Mouse (Mus musculus): Measurements from ENCODE around the gene Gm21083. TPM values are rescaled to one million over a fixed set of nuclear protein-coding genes. Genes with fewer than 3 reads are reported as not detected.
"Not testable (repeated sequence)": the region's sequence is repeated elsewhere in the genome, so short reads cannot be mapped to it uniquely, and the experiment has no call there.

Gm21083 gene
- total and polyA plus RNA-seq, 2 experiments = not detected

DNA sequence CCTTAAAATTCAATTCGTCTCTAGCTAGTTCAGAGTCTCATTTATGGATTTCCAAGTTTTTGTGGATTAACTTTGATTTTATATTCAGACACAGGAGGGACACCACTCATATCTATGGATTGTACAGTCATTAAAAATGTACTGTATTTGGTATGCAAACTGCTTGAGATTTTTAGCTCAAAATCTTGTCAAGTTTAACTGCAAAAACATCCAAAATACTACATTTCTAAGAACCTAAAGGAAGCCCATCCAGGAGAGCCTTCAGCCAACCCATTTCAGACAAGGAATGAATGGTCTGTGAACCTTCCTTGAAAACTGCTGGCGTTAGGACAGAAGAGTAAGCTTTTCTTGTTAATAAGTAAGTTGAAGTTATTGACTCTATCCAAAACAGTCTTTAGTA is 25.9 kb downstream of the Gm21083 start:
- not testable (repeated sequence) for H3K27ac ChIP-seq (replicated peaks; ENCODE audit: insufficient read depth, low read depth, low read length); H3K36me3 ChIP-seq (ENCODE audit: control insufficient read depth, insufficient read depth, low read length); H3K79me2 ChIP-seq (ENCODE audit: control insufficient read depth, insufficient read depth, low read length); H3K4me3 ChIP-seq (ENCODE audit: insufficient read depth, low read depth, low read length); H3K27me3 ChIP-seq (ENCODE audit: control insufficient read depth, insufficient read depth, low read length); H3K4me1 ChIP-seq (ENCODE audit: control insufficient read depth, insufficient read depth, low read length); H3K9ac ChIP-seq (ENCODE audit: low read depth, low read length); DNase-seq (ENCODE audit: extremely low read depth, low read depth, low spot score)
- 0 out of 2 replicates have a peak, but pooled peaks have one; percentile 13 for TF ChIP-seq POLR2A (IDR thresholded peaks at IDR 0.05; ENCODE audit: extremely low read depth, insufficient read depth, low read length)
- WGBS = 51% methylated on average over 2 of the region's 2 CpGs

DNA sequence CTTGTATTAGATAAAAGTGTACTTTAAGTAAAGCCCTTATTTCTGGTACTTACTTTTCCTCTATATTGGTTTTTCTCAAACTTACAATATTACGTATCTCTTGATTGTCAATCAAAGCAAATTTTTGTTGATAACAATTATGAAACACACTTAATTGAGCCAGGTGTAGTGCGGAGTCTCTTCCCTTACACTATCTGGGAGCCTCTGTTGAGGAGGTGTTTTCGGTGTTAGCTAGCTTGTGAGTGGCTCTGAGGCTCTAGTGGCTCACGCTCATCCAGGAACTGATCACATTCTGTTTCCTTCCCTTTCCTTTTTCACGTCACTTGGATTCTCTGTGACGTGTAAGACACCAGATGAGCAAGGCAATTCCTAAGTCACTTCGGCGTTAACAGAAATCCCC is 26.5 kb downstream of the Gm21083 start:
- DNase-seq (ENCODE audit: extremely low read depth, low read depth, low spot score); H3K27me3 ChIP-seq (ENCODE audit: control insufficient read depth, insufficient read depth, low read length); H3K9ac ChIP-seq (ENCODE audit: low read depth, low read length); H3K4me1 ChIP-seq (ENCODE audit: control insufficient read depth, insufficient read depth, low read length); H3K36me3 ChIP-seq (ENCODE audit: control insufficient read depth, insufficient read depth, low read length); H3K27ac ChIP-seq (replicated peaks; ENCODE audit: insufficient read depth, low read depth, low read length); H3K79me2 ChIP-seq (ENCODE audit: control insufficient read depth, insufficient read depth, low read length); H3K4me3 ChIP-seq (ENCODE audit: insufficient read depth, low read depth, low read length): not testable (repeated sequence)
- 72% methylated on average over 8 of the region's 8 CpGs for WGBS

DNA sequence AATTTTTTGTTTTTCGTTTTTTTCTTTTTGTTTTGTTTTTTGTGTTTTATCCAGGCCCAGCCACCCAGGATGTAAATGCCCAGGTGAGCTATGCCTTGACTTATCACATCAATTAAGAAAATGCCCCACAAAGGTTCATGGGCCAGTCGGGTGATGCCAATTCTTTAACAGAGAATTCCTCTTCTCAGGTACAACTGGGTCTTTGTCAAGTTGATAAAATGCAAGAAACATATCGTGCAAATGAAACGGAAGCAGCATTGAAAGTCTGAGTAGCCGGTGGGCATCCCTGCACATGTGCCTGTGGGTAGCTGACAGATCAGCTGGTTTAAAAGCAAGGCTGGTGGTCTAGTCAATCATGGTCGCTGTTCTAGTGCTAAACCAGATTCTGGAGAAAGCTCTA is 29.5 kb downstream of the Gm21083 start:
- not testable (repeated sequence) for DNase-seq (ENCODE audit: extremely low read depth, low read depth, low spot score); H3K9ac ChIP-seq (ENCODE audit: low read depth, low read length); H3K27ac ChIP-seq (replicated peaks; ENCODE audit: insufficient read depth, low read depth, low read length); H3K36me3 ChIP-seq (ENCODE audit: control insufficient read depth, insufficient read depth, low read length); H3K4me3 ChIP-seq (ENCODE audit: insufficient read depth, low read depth, low read length); H3K79me2 ChIP-seq (ENCODE audit: control insufficient read depth, insufficient read depth, low read length); H3K27me3 ChIP-seq (ENCODE audit: control insufficient read depth, insufficient read depth, low read length); H3K4me1 ChIP-seq (ENCODE audit: control insufficient read depth, insufficient read depth, low read length)
- 61% methylated on average over 6 of the region's 6 CpGs for WGBS

- H3K4me1 ChIP-seq (ENCODE audit: control insufficient read depth, insufficient read depth, low read length); H3K27ac ChIP-seq (replicated peaks; ENCODE audit: insufficient read depth, low read depth, low read length); H3K36me3 ChIP-seq (ENCODE audit: control insufficient read depth, insufficient read depth, low read length); H3K79me2 ChIP-seq (ENCODE audit: control insufficient read depth, insufficient read depth, low read length); H3K27me3 ChIP-seq (ENCODE audit: control insufficient read depth, insufficient read depth, low read length); H3K4me3 ChIP-seq (ENCODE audit: insufficient read depth, low read depth, low read length); H3K9ac ChIP-seq (ENCODE audit: low read depth, low read length): not testable (repeated sequence)
- DNase-seq (ENCODE audit: extremely low read depth, low read depth, low spot score) = peak; percentile 12
- WGBS = 1% methylated on average over 1 of the region's 1 CpGs
- TF ChIP-seq CTCF (IDR thresholded peaks at IDR 0.05; ENCODE audit: low read depth, low read length) = peak; percentile 26; the same call in 1 of the 2 replicates
Measured at GRCm38 (mm10) chr5:15610695-15611094, 33.6 kb downstream of the Gm21083 start.

GRCm38 (mm10) chr5:15616195-15616594 is 39.1 kb downstream of the Gm21083 start:
- not testable (repeated sequence) for DNase-seq (ENCODE audit: extremely low read depth, low read depth, low spot score)
- 70% methylated on average over 3 of the region's 3 CpGs for WGBS

DNA sequence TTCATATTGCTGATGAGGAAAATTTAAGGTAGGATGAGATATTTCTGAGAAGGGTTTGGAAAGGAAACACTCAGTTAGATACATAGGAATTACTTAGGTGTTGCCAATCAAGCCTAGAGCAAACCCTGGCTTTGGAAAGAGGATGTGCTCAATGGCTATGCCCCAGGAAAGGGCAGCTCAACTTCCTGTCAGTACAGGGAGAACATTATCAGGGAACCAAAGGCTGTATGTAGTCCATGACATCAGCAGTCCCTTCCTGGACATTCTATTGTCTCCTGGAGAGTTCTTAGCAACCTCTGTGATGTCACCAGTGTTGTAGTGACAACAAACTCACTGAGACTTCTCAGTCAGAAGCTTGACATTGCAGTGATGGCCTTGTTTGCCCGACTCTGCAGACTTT is 41.6 kb downstream of the Gm21083 start, which contains the start of gene Speer4d:
TSS of gene Speer4d (plus strand) at position 301 of the 400 bp plus-strand sequence.
- not testable (repeated sequence) for H3K4me3 ChIP-seq (ENCODE audit: insufficient read depth, low read depth, low read length); H3K79me2 ChIP-seq (ENCODE audit: control insufficient read depth, insufficient read depth, low read length); H3K4me1 ChIP-seq (ENCODE audit: control insufficient read depth, insufficient read depth, low read length); DNase-seq (ENCODE audit: extremely low read depth, low read depth, low spot score); H3K27ac ChIP-seq (replicated peaks; ENCODE audit: insufficient read depth, low read depth, low read length); H3K9ac ChIP-seq (ENCODE audit: low read depth, low read length); H3K27me3 ChIP-seq (ENCODE audit: control insufficient read depth, insufficient read depth, low read length); H3K36me3 ChIP-seq (ENCODE audit: control insufficient read depth, insufficient read depth, low read length)
- WGBS = 35% methylated on average over 1 of the region's 1 CpGs

More at GRCm38 (mm10) chr5:15616195-15616594, 39.1 kb downstream of the Gm21083 start:
- not testable (repeated sequence) for H3K36me3 ChIP-seq (ENCODE audit: control insufficient read depth, insufficient read depth, low read length); H3K27me3 ChIP-seq (ENCODE audit: control insufficient read depth, insufficient read depth, low read length); H3K27ac ChIP-seq (replicated peaks; ENCODE audit: insufficient read depth, low read depth, low read length); H3K4me1 ChIP-seq (ENCODE audit: control insufficient read depth, insufficient read depth, low read length); H3K9ac ChIP-seq (ENCODE audit: low read depth, low read length); H3K79me2 ChIP-seq (ENCODE audit: control insufficient read depth, insufficient read depth, low read length); H3K4me3 ChIP-seq (ENCODE audit: insufficient read depth, low read depth, low read length)

DNA sequence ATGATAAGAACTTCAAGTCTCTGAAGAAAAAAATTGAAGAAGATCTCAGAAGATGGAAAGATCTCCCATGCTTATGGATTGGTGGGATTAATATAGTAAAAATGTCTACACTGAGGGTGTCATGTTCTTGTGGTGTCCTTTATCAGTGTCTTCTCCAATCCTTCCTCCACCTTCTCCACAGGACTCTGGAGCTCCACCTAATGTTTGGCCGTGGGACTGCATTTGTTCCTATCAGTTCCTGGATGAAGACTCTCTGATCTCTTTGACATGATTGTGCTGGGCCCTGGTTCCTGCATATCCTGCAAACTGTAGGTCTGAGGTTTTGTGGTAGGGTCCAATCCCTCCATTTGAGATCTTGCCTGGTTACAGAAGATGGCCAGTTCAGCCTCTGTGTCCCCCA is 51.0 kb downstream of the Gm21083 start:
- not testable (repeated sequence) for H3K4me1 ChIP-seq (ENCODE audit: control insufficient read depth, insufficient read depth, low read length); H3K4me3 ChIP-seq (ENCODE audit: insufficient read depth, low read depth, low read length); DNase-seq (ENCODE audit: extremely low read depth, low read depth, low spot score); H3K79me2 ChIP-seq (ENCODE audit: control insufficient read depth, insufficient read depth, low read length); H3K27ac ChIP-seq (replicated peaks; ENCODE audit: insufficient read depth, low read depth, low read length); H3K27me3 ChIP-seq (ENCODE audit: control insufficient read depth, insufficient read depth, low read length); H3K9ac ChIP-seq (ENCODE audit: low read depth, low read length); H3K36me3 ChIP-seq (ENCODE audit: control insufficient read depth, insufficient read depth, low read length)
- peak; percentile 4; the same call in 1 of the 2 replicates for TF ChIP-seq CTCF (IDR thresholded peaks at IDR 0.05; ENCODE audit: low read depth, low read length)
- WGBS = 22% methylated on average over 1 of the region's 1 CpGs

DNA sequence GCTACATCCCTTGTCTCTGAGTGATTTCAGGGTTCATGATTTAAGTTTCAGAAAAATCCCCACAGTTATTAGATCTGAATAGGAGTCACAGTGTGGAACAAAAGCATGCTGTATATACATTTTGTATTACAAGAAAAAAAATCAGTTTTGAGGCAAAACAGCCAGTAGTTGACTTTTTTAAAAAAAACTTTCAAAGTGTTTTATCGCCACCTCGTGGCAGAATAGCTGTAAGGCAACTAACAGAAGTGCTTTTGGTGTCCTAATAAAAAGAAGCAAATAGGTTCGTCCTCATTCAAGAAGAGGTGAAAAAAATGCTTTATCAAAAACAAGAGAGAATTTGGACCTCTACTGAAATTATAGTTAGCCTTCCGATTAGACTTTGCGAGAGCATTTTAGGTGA is 52.9 kb downstream of the Gm21083 start:
- not testable (repeated sequence) for H3K79me2 ChIP-seq (ENCODE audit: control insufficient read depth, insufficient read depth, low read length); H3K27me3 ChIP-seq (ENCODE audit: control insufficient read depth, insufficient read depth, low read length); DNase-seq (ENCODE audit: extremely low read depth, low read depth, low spot score); H3K27ac ChIP-seq (replicated peaks; ENCODE audit: insufficient read depth, low read depth, low read length); H3K36me3 ChIP-seq (ENCODE audit: control insufficient read depth, insufficient read depth, low read length); H3K4me3 ChIP-seq (ENCODE audit: insufficient read depth, low read depth, low read length); H3K9ac ChIP-seq (ENCODE audit: low read depth, low read length); H3K4me1 ChIP-seq (ENCODE audit: control insufficient read depth, insufficient read depth, low read length)
- 28% methylated on average over 5 of the region's 5 CpGs for WGBS

All from liver, adult 2 months (tissue).